Mouse (Mus musculus): ENCODE measurements around the gene Gm28048.

Gm28048 gene

GRCm38 (mm10) chr11:22831916-22832315 is 150.0 kb downstream of the Gm28048 start:
- DNase-seq = no peak

GRCm38 (mm10) chr11:22830684-22831083 is 151.2 kb downstream of the Gm28048 start:
- DNase-seq = no peak

- no peak for DNase-seq
Observed at GRCm38 (mm10) chr11:22830179-22830611, 151.7 kb downstream of the Gm28048 start.

DNA sequence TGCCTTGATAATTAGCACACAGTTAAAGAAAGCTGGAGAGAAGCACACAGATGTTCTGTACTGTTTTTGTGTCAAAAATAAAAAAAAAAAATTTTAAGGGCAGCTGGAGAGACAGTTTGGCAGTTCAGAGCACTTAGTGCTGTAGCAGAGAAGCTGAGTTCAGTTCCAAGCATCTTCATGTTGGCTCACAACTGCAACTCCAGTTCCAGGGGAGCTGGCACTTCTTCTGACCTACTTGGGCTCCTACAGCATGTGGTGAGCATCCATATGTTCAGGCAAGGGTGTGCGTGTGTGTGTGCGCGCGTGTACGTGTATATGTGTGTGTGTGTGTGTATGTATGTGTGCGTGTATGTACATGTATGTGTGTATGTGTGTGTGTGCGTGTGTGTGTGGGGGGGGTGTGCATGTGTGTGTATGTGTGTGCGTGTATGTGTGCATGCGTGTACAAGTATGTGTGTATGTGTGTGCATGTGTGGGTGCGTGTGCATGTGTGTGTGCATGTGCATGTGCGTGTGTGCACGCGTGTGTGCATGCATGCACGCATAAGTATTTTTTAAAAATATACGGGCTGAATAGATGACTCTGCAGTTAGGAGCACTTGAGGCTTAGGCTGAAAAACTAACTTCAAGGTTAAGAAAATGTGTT is 152.8 kb downstream of the Gm28048 start:
- DNase-seq = peak; percentile 58 to 62

GRCm38 (mm10) chr11:22827514-22828080 is 154.3 kb downstream of the Gm28048 start:
- DNase-seq = peak in 1 of 2 experiments; percentile 19

DNA sequence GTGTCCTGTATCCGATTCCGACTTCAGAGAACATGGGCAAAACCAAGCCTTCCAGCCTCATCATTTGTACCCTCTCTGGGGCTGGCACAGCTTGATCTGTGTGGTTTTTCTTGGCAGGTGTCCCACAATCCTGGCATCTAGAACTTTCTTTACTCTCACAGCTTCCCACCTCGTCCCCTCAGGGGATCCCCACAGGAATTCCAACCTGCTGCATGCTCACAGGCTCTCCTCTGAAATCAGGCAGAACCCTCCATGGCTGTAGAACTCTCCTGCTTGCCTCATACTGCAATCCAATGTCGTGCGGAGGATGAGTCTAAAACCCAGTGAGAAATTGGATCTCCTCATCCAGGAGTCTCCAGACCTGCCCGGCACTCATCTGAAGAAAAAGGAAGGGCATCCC is 155.2 kb downstream of the Gm28048 start:
- DNase-seq = no peak

GRCm38 (mm10) chr11:22826051-22826450 is 155.8 kb downstream of the Gm28048 start:
- no peak for DNase-seq

- no peak for DNase-seq
Observed at GRCm38 (mm10) chr11:22825548-22825947, 156.3 kb downstream of the Gm28048 start.

DNA sequence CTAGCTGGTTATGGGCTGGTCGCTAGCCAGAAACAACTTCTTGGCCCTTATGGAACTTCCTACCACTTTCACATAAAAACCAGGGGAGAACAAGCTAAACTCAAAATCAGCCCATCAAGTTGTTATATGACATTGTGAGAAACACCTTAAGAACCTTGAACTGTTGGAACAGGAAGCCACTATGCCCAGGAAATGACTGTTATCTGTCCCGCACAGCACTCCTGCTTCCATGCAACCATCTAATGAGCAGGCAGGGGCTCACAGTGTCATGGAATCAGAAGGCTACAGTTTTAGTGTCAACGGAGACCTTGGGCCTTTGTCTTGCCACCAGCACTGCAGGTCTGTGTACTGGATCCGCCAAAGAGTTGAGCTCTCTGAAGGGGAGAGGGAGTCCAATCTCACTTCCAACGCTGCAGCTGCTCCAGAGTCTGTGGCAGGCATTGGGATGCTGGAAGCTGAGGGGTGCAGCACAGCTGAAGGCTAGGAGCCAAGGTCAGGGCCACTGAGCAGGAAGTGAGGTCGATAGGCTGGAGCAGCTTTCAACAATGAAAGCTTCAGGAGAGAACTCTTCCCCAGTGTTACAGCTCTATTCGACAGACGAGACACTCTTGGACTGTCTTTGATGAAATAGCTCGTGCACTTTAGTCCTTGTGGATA is 157.7 kb downstream of the Gm28048 start:
- DNase-seq = no peak

GRCm38 (mm10) chr11:22821243-22821642 is 160.6 kb downstream of the Gm28048 start:
- DNase-seq = no peak

GRCm38 (mm10) chr11:22818371-22818770 is 163.5 kb downstream of the Gm28048 start:
- DNase-seq = no peak

- no peak for DNase-seq
Observed at GRCm38 (mm10) chr11:22815877-22816276, 166.0 kb downstream of the Gm28048 start.

DNA sequence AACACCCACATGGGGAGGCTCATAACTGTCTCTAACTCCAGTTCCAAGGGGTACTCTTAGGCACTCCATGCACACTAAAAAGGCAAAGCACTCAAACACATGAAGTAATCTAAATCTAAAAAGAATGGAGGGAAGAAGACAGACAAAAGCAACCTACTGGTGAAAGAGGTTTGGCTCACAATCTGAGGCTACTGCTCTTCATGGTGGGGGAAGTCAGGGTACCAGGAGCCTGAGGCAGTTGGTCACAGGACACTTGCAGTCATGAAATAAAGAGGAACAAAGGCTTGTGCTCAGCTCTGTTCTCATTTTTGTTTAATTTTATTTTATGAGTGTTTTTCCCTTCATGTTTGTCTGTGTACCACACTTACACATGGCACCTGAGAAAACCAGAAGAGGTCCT is 166.7 kb downstream of the Gm28048 start:
- no peak for DNase-seq

DNA sequence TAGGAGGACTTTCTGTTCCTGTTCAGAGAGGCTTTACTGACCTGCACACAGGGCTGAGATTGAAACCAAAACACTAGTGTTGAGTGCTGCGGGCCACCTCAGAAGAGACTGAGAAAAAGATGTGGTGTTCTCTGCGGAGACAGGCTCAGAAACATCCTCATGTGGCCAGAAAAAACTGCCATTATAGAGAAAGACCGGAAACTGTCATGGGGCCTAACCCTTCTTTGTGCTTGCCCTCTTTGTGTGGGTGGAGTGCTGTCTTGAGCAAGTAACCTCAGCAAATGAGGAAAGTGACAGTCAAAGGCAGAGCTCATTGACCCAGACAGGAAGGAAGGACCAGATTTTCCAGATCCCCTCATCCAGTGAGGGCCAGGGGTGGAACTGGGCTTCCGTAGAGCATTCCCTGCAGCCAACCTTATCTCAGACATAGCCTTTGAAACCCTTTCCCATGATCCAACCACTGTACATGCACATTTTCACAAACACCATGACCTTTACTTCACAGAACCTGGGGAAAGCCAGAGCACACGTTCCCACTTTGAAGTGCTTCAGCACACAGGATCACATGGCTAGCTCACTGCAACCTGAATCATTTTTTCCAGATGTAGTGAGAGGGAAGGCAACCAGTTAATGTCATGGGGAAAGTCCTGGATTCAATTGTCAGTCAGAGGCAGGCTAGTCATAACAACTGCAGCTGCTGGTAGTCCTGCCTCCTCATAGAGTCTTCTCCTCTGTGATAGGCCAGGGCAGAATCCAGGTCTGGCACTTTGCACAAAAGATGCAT is 167.8 kb downstream of the Gm28048 start:
- no peak for DNase-seq

GRCm38 (mm10) chr11:22813427-22813826 is 168.5 kb downstream of the Gm28048 start:
- DNase-seq = no peak

GRCm38 (mm10) chr11:22811413-22811812 is 170.5 kb downstream of the Gm28048 start:
- no peak for DNase-seq

DNA sequence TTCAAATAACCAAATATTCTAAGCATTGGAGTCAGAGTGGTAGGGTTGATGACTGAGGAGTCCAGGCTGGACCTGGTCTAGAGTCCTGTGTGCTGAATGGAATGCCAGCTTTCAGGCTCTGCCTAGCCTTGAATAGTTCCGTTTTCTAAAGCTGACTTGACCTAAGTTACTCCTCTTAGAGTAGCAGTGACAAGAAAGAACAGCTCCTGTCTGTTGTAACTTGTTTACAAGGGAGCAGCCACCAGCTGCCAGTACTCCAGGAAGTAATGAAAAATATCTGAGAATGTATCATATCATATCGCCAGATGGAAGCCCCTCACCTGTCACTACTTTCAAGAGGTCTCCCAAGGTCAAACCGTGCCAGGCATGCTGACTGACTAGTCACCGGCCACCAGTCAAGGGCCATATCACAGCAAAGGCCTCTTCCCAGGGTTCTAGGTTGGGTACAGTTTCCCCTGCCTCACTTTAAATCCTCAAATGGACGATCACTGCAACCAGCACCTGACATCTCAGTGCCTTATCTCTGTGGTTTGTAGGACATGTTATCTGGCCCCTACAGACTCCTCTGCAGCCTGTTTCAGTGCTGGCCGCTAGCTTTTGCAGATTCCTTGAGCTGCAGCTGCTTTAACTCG is 172.3 kb downstream of the Gm28048 start:
- DNase-seq = no peak

- no peak for DNase-seq
Observed at GRCm38 (mm10) chr11:22808040-22808439, 173.8 kb downstream of the Gm28048 start.

- DNase-seq = no peak
Observed at GRCm38 (mm10) chr11:22805171-22805570, 176.7 kb downstream of the Gm28048 start.

- DNase-seq = peak in 1 of 2 experiments; percentile 12
Observed at GRCm38 (mm10) chr11:22799987-22800424, 181.9 kb downstream of the Gm28048 start.

- no peak for DNase-seq
Observed at GRCm38 (mm10) chr11:22798916-22799315, 183.0 kb downstream of the Gm28048 start.

- DNase-seq = no peak
Observed at GRCm38 (mm10) chr11:22794734-22795133, 187.2 kb downstream of the Gm28048 start.

DNA sequence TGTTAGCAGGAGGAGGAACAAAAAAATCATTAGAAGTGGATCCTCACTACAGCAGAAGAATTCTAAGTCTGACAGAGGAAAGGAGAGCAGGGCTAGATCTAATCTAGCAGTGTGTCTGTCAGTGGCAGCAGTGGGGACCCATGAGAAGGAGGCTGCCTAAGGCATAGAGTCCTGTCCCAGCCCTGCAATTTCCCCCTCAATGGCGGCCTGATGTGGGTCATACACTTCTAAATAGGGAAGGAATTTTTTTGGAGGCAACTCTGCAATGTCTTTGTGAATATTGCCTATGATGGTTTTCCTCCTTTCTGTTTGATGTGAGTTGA is 188.0 kb downstream of the Gm28048 start:
- no peak for DNase-seq
